Mouse (Mus musculus): Measurements from ENCODE around the gene Mlc1.

The Mlc1 gene

GRCm38 (mm10) chr15:88978281-88979137 lies at the start of gene Mlc1:
Mlc1 (minus strand) TSS chr15:88979007.
- DNase-seq (ENCODE audit: extremely low read depth, insufficient read length, low spot score): no peak

DNA sequence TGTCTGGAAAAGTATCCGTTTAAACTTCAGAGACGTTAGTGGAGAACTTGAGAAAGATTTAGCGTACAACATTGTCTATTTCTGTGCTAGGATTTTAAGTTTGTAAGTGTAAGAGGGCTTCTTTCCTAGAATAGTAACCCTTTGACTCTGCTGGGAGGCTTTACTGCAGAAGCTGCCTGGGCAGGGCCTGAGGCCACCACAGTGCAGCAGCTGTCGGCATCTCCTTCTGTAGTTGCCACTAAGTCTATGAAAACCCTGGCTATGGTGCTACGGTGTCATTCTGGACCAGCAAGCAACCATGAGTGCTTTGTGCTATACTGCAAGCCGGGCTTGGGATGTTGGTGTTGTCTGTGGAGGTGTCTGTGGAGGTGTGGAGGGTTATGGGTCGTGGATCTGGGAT lies 41.7 kb upstream of the Mlc1 start:
- no peak for DNase-seq (ENCODE audit: extremely low read depth, insufficient read length, low spot score)

DNA sequence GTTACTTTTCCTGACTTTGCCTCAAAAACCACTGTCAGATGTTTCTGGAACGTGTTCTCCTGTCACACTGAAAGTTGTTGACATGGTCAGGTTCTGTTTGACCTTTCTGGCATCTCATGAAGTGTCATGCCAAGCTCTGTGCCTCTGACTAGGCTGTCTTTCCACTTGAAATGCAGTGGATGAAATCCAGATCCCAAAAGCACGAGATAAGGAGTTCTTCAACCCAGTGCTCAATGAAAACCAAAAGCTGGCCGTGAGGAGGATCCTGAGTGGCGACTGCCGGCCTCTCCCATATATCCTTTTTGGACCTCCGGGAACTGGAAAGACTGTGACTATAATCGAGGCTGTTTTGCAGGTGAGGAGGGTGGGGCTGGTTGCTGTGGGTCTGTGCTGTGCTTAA lies 41.3 kb upstream of the Mlc1 start:
- no peak for DNase-seq (ENCODE audit: extremely low read depth, insufficient read length, low spot score)

DNA sequence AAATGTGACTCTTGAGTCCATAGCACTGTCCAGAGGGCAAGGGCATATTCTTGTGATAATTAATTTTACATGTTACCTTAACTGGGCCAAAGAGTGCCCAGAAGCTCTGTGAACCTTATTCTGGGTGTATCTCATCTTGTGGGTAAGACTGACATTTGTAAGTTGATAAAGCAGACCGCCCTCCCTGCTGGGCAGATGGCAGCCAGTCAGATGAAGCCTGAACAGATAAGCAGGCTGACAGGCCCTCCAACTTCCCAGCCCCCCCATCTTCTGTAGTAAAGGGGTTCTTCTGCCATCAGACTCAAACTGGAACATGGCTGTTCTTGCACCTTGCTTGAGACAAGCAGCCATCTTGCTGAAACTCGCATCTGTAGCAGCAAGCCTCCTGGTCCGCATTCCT lies 37.9 kb upstream of the Mlc1 start:
- no peak for DNase-seq (ENCODE audit: extremely low read depth, insufficient read length, low spot score)

DNA sequence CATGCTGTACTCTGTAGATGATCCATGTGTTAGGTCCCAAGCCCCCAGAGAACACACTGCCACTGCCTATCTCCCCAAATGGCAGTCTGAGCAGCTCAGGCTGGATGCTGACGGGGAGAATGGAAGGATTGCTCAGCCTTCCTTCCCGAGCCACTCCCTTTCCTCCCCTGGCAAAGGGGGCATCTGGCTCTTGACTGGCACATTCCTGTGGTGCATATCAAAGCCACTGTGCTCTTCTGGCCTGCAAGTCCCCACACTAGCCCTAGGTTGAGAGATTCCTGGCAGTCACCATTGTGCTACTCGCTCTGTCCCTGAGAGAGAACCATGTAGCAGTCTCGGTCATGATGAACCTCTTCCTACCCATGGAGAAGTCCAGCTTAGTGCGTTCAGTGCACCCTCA lies 29.0 kb upstream of the Mlc1 start:
- DNase-seq (ENCODE audit: extremely low read depth, insufficient read length, low spot score): peak; percentile 59

- DNase-seq (ENCODE audit: extremely low read depth, insufficient read length, low spot score): no peak
Observed at GRCm38 (mm10) chr15:89007002-89007401, 28.2 kb upstream of the Mlc1 start.

GRCm38 (mm10) chr15:89001245-89001644 lies 22.4 kb upstream of the Mlc1 start:
- no peak for DNase-seq (ENCODE audit: extremely low read depth, insufficient read length, low spot score)

GRCm38 (mm10) chr15:89000367-89000766 lies 21.6 kb upstream of the Mlc1 start:
- DNase-seq (ENCODE audit: extremely low read depth, insufficient read length, low spot score): no peak

DNA sequence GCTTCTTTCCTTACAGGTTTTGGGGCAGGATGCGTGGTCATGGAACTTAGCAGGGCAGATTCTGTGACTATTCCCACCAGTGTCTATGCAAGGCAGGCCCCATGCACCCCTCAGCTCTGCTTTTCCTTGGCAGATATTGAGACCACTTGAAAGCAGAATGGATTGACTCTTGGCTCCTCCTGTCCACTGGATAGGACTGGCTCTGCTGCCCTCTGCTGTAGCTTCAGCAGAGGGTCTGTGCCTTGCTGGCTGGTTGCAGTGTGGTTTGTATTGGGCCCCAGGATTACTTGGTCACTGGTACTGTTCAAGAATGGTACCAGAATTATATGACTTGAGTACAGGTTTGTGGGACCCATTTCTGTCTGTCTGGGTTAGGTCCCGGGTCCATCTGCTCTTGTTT lies 20.3 kb upstream of the Mlc1 start:
- no peak for DNase-seq (ENCODE audit: extremely low read depth, insufficient read length, low spot score)

- no peak for DNase-seq (ENCODE audit: extremely low read depth, insufficient read length, low spot score)
Observed at GRCm38 (mm10) chr15:88998636-88999035, 19.8 kb upstream of the Mlc1 start.

GRCm38 (mm10) chr15:88989236-88989635 lies 10.4 kb upstream of the Mlc1 start:
- DNase-seq (ENCODE audit: extremely low read depth, insufficient read length, low spot score): no peak

DNA sequence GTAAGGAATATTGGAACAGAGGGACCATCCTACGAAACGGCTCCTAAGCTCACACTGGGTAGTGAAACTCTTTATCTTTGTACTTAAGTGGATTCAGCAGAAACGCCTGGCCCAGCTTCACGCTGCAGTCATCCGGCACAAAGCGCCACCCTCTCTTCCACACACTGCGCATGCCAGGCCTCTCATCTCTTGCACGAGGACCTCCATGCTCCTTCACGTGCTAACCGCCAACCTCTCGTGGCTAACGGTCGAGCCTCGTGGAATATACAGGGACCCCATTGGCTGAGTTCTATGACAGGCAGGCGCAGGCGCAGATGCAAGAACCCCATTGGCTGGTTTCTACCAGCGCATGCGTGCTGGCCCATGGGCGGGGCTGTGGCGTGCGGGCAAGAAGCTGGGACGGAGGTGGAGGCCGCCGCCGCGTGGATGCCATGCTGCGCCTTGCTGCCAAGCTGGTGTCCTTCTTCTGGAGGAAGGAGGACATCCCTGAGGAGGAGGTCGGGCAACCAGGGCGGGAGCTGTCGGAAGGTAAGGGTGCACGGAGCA lies 3.8 kb upstream of the Mlc1 start, which contains the start of gene Mov10l1:
Gene Mov10l1, plus strand, starts transcription at position 376 of the 546 bp plus-strand sequence.
- DNase-seq (ENCODE audit: extremely low read depth, insufficient read length, low spot score): no peak

DNA sequence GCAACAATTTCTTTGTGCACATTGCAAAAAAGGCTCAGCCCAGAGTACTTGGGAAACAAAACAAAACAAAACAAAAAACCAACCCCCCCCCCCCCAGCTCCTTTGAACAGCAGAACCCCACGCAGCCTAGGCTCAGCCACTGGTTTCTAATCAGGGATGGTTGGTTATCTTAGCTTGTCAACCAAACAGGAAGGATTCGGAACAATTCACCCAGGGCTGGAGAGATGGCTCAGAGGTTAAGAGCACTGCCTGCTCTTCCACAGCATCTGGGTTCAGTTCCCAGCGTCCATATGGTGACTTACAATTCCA lies 285 bp upstream of the Mlc1 start:
- DNase-seq (ENCODE audit: extremely low read depth, insufficient read length, low spot score): no peak

DNA sequence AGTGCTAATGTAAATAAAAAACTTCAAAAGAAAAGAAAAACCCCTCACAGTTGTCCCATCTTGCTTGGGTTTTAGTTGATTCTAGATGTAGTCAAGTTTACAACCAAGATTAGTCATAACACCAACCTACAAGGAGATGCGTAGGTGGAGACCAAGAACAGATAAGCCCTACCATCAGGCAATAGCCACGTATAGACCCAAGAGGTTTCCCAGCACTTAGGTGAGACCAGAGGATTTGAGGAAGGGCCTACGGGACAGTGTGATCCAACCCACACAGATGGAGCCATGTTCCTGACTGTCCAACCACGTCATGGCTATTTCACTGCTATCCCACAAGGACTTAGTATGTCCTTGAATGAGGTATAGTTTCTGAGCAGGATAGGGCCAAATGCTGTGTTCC lies 6.5 kb downstream of the Mlc1 start:
- no peak for DNase-seq (ENCODE audit: extremely low read depth, insufficient read length, low spot score)

GRCm38 (mm10) chr15:88964070-88964578 lies 14.7 kb downstream of the Mlc1 start:
- no peak for DNase-seq (ENCODE audit: extremely low read depth, insufficient read length, low spot score)

DNA sequence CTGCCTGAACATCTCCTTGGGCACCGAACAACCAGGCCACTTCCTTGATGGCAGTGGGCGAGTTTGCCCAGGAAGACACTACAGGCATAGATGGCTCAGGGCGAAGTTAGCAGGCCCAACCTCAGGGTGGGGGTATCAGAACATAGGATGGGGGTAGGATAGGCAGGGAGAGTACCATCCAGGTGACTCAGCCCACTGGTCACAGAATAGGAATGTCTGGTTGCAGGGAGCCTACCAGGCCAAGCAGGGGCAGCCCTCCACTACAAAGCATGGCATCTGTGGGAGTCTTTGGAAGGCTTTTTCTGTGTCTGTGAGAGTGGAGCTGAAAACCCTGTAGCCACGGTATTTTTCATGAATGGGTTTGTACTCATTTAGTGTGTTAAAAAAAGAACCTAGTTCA lies 21.3 kb downstream of the Mlc1 start:
- peak; percentile 41 for DNase-seq (ENCODE audit: extremely low read depth, insufficient read length, low spot score)

DNA sequence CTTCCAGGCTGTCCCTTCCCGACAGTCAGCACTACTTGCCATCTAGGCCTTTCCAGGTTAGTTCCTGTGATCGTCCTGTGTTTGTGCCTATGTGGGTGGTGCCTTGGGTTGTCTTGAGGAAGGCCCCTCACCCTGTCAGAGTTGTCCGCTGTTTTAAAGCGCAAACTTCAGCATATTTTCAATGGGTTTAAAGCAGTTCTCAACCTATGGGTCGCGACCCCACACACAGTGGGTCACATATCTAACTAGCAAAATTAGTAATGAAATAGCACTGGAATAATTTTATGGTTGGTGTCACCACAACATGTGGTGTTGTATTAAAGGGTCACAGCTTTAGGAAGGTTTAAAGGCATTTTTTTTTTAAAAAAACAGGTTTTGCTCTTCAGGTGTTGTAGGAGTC lies 23.5 kb downstream of the Mlc1 start:
- DNase-seq (ENCODE audit: extremely low read depth, insufficient read length, low spot score): no peak

DNA sequence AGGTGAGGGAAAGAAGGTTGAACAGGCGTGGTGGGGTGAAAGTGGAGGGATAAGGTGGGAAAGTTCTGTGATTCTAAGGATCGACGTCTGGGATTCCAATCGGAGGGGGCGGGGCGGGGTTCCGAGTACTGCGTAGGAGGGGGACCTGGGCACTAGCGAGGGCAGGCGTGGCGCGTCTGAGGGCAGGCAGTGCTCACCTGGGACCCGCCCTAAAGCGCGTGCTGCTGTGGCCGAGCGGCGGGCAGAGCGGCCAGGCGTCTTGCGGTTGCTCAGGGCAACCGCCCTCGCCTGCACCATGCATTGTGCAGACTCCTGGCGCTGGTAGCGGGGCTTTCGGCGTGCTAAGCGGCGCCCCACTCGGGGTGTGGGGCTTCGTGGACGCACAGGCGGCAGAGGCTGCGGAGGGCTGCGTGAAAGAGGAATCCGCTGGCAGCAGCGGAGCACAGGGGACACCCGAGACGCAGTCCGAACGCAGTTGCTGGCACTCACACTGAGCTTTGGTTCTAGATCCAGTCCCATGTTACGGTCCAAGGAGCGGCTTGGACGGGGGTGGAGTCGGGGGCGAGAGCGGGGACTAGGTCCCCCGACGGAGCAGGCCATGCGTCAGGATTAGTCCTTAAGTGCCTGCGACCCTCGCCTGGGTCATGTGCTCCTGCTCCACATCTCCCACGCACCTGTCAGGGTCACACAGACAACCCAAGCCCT lies 24.3 kb downstream of the Mlc1 start, which contains the start of gene Ttll8:
Gene Ttll8, minus strand, starts transcription at position 51 of the 705 bp plus-strand sequence.
- DNase-seq (ENCODE audit: extremely low read depth, insufficient read length, low spot score): no peak

DNA sequence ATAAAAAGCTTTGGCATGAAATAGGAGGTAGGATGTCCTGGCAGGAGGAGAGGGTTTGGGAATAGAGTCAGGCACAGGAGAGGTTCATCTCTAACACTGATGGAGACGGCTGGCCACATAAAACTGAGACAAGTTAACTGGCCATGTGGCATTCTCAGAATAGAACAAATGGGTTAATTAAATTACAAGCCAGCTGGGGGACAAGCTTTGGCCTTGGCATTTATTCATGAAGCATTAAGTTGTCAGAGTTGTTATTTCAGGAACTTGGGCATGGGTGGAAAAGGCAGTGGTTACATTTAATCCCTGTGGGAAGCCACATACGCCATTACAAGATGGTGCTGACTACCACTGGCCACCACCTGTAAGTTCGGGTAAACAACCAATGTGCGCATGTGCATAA lies 27.6 kb downstream of the Mlc1 start:
- DNase-seq (ENCODE audit: extremely low read depth, insufficient read length, low spot score): no peak

- no peak for DNase-seq (ENCODE audit: extremely low read depth, insufficient read length, low spot score)
Observed at GRCm38 (mm10) chr15:88946851-88947250, 32.0 kb downstream of the Mlc1 start.

DNA sequence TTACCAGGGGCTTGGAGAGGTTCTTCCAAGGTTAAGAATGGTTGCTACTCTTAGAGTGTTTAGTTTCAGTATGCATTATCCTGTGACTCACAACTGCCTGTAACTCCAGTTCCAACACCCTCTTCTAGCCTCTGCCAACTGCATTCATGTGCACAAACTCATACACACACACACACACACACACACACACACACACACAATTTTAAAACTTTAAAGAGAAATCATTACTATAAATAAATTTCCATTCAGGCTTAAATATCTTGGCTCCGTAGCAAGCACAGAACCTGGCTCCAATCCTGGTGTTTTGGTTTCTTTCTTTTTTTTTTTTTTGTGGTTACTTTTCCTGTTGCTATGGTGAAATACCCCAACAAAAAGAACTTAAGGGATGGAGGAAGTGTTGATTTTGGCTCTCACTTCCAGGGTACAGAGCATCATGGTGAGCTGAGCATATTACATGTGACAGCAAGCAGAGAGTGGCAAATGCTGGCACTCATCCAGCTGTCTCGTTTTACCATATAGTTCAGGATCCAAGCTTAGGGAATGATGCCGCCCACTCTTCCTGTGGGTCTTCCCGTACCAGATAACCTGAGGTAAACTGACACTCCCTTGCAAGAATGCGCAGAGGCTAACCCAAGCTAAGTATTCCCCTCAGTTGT lies 34.8 kb downstream of the Mlc1 start:
- DNase-seq (ENCODE audit: extremely low read depth, insufficient read length, low spot score): peak; percentile 67

Data from 3134 (cell line).